Mouse (Mus musculus) kidney, adult 2 months (tissue): ENCODE measurements around the gene Nsg2.

Experiments used
- CTCF ChIP-seq: fragments of 200-500 bp; conservative IDR thresholded peaks from 2 replicates; pipeline ENCODE4 v1.5.1; 2011; ENCODE audit warnings: low read depth, mild to moderate bottlenecking, control low read depth, low read length, moderate library complexity, mixed read lengths; ENCODE audit not compliant: insufficient read depth, insufficient read length
- POLR2A ChIP-seq: fragments of 200-500 bp; IDR thresholded peaks from one replicate; pipeline ENCODE4 v1.6.1; 2011; ENCODE audit warnings: low read depth, low read length, control low read depth

DNA sequence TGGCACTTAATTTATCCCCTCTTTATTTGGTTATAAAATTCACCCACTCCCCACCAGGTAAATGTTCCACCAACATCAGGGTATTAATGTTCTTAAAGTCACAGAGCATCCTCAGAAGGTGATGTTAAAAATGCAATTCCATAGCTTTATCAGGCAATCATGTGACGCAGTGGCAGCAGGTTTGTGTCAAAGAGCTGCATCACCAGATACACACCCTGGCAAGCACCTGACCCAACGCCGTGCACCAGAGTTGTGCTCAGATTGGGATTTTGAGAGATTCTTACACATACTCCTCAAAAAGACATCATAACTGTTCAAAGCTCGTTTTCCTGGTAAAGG is 106.4 kb downstream of the Nsg2 start:
- no peak for TF ChIP-seq POLR2A
- no peak for TF ChIP-seq CTCF
